Mouse (Mus musculus) left cerebral cortex, postnatal 4 days (tissue): ENCODE measurements around the gene Fes. TPM values are rescaled to one million over a fixed set of nuclear protein-coding genes. Genes with fewer than 3 reads are reported as not detected.
A peak's percentile ranks its signal among the peaks of the same experiment; 100 is the strongest.

Experiments used
- DNase-seq: peaks from one replicate; pipeline ENCODE4 v3.0.0-alpha.2; 2022
- intact Hi-C: fragments of 180-260 bp; cut with DNase I; formaldehyde crosslinking; loops from one replicate; pipeline ENCODE4 v1.15.1; 2025
- total RNA-seq, 2 experiments: library from RNA; stranded (reverse); gene quantifications; 2 replicates each; pipeline ENCODE4 v1.2.3; 2021

Fes gene
- total RNA-seq: 1 to 10 TPM; 5.2 to 7.5 TPM

DNA sequence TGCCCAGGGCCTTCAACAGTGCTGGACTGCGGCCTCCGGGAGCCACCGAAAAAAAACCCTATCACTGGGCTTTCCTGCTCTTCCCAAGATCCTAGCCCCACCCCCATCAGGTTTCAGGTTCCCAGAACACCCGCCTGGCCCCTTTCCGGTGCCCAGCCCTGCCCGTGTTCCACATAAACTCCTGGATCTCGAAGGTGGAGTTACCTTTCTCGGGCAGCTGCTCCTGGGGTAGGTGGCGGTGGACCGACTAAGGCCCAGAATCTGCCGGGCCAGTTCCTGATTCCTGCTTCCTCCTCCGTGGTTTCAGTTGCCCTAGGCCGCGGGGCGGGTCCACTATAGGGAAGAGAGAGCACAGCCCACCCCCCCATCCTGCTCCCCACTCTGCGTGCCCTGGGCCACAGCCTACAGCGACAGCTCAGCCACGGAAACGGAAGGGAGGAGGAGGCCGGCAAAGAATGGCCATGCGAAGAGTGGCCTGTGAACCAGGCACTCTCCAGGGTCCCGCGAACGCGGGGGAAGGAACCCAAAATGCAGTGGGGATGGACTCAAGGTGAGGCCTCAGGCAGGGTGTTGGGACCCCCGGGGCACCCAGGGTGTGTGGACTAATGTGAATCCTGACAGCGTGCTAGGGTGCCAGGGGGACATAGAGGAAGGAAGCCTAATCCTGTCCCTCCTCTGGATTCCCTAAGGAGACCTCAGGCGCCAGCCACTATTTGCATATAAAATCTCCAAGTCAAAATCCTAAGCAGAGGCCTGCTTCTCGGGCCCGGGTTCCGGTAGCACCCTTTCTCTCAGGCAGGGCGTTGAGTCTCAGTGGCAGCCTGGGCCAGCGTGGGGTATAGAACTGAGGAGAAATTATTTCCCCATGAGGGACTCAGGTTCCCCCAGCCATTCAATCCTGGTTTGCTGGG is at the start of gene Fes:
Fes (minus strand) TSS at position 314 of the 911 bp plus-strand sequence.
- DNase-seq: no peak
- intact Hi-C loops: loop anchor here (5.0 kb wide), 1 partner anchor 334 kb away; no protein-coding TSS in a partner anchor

DNA sequence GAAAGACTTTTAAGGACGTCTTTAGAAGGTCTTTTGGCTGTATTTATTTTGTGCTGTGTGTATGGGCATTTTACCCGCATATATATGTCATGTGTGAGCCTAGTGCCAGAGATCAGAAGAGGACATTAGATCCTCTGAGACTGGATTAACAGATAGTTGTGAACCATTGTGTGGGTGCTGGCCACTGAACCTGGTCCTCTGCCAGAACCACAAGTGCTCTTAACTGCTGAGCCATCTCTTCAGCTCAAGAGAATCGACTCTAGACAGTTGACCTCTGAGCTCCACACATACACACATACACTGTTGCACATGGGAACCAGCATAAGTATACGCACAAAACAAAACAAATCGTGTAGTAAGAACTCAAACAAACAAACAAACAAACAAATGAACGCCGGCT is 48.8 kb upstream of the Fes start:
- intact Hi-C loops: no loop called here
- no peak for DNase-seq

DNA sequence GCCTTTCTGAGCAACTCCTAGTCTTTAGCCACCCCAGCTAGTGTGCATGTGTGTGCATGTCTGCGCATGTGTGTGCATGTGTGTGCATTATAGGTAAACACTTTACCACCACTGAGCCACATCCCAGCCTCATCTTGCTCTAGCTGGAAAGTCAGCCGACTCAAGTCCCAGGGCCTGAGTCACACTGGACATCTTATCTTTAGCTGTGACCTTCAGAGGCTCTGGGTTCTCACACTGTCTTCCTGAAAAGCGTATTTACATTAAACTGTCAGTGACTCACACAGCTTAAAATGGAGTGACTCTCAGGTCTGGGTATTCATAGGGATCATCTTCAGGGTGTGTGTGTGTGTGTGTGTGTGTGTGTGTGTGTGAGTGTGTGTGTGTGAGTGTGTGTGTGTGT is 47.8 kb upstream of the Fes start:
- DNase-seq: no peak
- intact Hi-C loops: no loop called here

DNA sequence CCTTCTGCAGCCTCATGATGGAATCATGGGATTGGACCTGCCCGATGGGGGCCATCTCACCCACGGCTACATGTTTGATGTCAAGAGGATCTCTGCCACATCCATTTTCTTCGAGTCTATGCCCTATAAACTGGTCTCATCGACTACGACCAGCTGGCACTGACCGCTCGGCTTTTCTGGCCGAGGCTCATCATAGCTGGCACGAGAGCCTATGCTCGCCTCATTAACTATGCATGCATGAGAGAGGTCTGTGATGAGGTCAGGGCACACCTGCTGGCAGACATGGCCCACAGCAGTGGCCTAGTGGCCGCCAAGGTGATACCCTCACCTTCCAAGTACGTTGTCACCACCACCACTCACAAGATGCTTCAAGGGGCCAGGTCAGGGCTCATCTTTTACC is 41.9 kb upstream of the Fes start:
- intact Hi-C loops: no loop called here
- DNase-seq: peak; percentile 27

DNA sequence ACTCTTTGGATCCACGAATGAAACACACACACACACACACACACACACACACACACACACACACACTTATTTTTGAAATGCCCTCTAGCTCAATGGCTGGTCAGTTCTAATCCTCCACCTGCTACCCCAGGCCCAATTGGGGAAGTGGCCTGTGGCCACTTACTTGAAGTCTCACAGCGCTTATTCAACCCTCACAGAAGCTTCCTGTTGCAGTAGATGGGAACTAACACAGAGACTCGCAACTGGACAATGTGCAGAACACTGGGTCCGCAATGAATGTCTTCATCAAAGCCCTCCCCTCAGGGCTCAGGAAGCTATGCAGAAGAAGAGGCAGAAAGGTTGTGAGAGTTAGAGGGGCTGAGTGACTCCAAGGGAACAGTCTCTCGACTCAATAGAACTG is 40.0 kb upstream of the Fes start:
- DNase-seq: no peak
- intact Hi-C loops: no loop called here

DNA sequence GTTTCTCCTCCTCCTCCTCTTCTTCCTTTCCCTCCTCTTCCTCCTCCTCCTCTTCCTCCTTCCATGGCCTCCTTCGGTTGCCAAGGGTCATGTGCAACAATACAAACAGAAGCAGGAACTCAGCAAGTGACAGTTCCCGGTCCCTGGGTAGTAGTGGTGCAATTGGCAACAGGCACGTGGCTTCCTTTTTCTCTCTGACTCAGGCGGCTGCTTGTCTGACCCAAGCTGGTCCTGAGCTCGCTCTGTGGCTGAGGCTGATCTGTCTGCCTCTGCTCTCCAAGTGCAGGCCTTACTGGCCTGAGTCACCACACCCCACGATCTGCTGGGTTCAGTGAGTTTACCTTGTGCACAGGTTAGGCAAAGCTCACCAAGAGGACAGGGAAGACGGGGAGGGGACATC is 38.6 kb upstream of the Fes start:
- intact Hi-C loops: no loop called here

DNA sequence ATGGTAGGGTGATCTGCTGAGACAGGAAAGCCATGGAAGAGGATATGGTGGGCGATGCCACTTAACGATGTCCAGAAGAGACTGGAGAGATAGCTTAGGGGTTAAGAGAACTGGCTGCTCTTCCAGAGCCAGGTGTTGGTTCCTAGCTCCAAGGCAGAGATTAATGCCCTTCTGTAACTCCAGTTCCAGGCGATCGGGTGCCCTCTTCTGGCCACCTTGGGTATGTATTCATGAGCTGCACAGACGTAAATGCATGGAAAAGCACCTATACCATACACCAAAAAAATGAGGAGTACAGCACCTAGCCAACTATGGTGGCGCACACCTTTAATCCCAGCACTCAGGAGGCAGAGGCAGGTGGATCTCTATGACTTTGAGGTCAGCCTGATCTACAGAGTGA is 37.0 kb upstream of the Fes start:
- intact Hi-C loops: no loop called here
- no peak for DNase-seq

More for the DNA sequence above, 38.6 kb upstream of the Fes start:
- no peak for DNase-seq

DNA sequence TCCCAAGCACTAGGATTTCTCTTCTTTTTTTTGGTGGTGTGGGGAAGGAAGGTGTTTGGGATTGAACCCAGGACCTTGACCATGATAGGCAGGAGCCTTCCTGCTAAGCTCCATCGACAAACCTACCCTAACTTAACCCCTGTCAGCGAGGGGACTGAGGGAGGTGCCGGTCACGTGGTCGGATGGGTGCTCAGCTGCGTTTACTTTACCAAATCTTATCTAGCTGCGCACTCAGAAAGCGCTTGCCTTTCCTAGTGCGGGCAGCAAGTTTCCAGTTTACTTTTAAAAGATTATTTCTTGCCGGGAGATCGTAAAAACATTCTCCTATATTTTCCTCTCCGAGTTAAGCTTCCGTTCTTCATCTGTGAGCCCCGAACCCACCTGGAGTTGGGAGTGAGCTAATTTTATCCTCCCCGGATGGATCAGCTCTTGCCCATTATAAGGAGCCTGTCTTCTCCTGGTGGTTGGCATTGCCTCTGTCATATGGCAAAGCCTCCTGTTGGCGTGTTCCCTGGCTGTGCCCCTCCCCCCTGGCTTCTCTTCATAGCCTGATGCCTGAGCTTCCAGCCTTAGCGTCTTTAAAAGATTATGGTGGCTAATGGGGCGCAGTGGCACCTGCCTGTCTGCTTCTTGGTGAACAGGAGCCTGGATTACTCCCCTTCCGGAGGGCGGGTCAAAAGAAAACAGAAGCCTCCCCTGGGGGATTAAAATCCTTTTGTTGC is 35.2 kb upstream of the Fes start:
- peak; percentile 67 for DNase-seq
- intact Hi-C loops: no loop called here

DNA sequence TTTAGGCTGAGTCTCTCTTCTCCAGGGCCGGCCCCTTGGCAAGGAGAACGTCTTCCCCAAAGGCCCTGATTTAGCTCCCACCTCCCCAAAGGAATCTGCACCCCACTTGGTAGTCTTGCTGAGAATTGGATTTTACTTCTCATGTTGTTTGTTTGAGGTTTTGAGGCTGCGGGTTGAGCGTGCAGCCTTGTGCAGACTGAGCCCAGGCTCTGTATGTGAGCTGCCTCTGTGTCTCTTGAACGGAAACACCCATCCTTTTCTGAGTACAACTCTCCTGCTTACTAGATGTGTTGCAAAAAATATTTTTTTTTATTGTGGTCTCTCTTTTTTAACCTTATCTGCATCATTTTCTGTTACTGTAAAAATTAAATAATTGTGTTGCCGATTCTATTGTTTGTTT is 33.8 kb upstream of the Fes start:
- no peak for DNase-seq
- intact Hi-C loops: no loop called here

DNA sequence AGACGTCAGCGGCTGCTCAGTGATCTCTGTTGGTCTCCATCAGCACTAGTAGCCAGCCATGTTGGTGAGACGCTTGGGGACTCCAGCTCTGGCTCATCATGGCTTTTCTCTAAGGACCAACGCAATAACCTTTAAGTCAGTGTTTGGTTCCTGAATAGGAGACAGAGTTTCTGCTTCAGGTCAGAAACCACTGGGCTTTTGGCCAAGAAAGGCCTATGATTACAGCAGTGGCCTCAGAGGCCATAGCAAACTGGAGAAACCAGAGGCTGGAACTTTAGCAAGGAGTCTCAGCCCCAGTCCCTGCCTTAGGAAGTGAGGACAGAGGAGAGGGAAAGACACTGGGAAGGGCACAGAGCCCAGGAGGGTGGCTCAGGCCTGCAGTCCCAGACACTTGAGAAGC is 32.8 kb upstream of the Fes start:
- DNase-seq: no peak
- intact Hi-C loops: no loop called here

DNA sequence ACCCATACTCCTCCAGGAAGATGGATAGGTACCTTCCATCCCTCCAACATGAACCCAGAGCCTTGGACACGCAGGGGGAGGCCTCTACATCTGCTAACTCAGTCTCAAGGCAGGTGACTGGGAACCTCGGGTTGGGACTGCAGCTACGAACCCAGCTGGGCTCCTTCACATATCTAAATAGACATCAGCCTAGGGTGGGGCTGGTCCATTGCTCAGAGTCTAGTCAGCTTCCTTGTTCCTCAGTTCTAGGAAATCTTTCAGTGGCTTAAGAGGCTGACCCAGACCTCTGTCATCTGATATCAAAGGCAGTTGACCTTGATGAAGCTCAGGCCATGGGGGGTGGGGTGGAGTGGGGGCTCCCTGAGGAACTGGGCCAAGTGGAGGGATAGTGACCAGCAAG is 31.5 kb upstream of the Fes start:
- intact Hi-C loops: no loop called here

DNA sequence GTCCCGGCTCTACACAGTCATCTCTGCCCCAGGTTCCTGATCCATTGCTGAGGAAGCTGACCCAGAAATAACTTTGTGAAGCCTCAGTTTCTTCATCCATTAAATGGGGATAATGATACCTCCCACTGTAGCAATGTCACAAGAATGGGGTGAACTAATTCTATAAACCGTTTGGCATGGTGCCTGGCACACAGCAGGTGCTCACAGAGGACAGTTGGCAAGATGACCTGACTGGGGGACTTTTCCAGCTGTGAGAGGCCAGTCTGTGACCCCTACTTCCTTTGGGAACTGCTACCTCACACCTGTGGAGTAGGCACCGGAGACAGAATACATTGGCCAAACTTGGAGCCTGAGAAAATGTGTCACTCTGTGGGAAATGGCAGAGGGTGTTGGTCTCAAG is 30.3 kb upstream of the Fes start:
- intact Hi-C loops: no loop called here

More for the DNA sequence above, 31.5 kb upstream of the Fes start:
- DNase-seq: no peak

DNA sequence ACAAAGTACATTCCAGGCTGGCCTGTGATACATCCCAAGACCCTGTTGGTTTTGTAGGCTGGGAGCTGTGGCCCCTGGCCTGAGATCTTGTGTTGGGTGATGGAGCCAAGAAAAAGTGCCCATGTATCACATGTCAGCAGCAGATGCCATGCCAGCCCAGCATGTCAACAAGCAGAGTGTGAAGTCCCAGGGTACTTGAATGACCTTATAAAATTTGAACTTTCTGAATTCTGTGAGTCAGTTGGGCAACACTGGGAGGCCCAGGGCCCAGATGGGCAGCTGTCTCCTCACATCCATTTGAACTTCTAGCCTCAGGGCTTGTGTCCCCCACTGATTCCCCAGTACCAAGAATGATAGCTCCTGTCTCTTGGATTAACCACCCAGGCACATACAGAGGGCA is 29.9 kb upstream of the Fes start:
- intact Hi-C loops: no loop called here
- no peak for DNase-seq

More for the DNA sequence above, 30.3 kb upstream of the Fes start:
- DNase-seq: no peak

DNA sequence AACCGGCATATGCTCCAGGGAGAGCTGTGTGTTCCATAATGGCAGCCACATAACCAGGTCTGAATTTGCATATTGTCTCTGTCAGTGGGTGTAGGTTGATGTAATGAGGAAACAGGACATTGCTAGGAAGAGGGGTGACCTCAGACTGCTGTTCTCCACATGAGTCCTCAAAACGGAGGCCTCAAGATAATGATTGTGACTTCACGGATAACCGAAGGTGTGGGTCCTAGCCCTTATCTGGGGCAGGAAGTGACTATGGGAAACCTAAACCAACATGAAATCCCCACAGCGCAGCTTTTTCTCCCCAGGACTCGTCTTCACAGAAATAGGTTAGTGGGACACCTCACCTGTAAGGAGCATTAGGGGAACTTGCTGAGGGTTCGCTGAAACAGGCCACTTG is 29.2 kb upstream of the Fes start:
- intact Hi-C loops: no loop called here
- DNase-seq: no peak

DNA sequence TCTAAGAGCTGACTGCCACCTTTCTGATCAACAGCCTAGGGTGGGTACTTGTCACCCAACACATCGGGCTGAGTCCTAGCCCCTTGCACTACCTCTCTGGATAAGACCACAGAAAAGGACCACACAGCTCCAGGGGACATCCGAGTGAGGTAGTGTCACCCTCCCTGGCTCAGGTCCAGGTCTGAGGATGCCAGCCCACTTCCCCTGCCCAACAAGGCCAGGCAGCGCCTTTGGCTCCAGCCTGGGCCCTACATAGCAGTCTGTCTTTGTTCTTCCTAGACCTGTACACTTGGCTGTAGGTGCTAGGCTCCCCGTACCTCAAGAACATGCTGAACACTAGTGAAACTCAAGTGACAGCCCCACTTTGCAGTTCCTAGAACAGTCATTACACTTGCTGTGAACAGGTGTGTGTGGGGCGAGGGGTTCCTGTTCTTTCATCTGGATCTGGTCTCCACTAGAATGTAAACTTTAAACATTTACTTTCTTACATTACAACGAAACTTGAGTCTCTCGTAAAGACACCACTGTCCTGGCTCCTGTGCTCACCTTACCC is 26.6 kb upstream of the Fes start:
- no peak for DNase-seq
- intact Hi-C loops: no loop called here

DNA sequence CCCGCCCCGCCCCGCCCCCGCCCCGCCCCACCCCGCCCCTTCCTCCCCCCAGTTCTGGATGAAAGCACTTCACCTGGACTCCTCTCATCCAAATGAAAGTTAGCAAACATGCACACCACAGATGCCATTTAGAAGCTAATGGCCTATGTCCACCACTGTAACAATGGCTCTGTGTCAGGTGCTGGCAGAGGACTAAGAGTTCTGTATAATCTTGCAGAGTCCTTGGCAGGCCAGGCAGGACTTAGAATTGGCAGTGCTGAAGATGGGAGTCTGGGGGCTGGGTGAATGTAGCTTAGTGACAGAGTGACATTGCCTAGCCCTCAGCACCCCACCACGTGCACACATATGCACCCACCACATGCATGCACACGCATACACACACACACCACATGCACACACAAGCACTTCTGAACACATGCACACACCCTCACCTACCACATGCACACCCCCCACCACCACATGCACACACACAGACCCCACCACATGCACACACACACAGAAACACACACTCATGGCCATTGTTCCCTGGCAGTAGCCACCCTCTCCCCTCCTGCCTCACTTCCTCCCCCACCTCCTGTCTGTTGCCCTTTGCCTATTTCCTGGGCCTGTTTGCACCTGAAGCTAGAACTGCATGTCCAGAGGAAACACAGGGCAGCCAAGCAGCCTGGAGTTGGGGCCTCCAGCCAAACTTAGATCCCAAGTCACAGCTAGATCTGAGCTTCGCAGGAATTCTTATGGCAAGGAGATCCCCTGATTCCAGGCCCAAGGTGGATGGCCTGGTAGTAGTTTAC is 26.0 kb upstream of the Fes start:
- intact Hi-C loops: no loop called here
- no peak for DNase-seq

DNA sequence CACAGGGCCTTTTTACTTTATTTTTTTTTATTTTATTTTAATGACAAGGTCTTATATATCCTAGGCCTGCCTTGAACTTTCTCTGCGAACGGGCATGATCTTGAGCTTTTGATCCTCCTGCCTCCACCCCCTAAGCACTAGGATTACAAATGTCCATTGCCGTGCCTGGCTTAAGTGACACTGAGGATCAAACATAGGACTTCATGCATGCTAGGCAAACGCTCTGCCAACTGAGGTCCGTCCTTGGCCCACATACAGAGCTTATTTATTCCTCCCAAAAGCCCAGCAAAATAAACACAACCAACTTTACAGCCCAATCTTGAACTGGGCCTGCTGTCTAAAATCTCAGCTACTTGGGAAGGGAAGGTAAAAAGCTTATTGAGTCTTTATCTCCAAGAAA is 25.0 kb upstream of the Fes start:
- no peak for DNase-seq
- intact Hi-C loops: no loop called here

DNA sequence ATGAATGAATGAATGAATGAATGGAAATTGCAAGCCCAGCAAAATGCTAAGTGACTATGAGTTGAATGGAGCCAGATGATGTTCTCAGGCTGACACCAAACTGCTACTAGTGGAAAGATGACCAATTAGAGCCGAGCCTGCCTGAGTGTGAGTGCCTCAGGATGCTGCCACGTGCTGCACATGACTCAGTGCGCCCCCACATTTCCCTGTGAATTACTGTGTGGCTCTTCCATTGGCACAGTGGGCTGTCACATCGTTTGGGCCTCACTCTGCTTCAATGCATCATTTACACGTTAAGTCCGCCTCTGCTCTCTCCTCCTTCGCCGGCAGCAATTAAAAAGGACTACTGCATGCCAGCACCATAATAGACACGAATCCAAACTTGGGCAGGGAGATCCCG is 24.5 kb upstream of the Fes start:
- intact Hi-C loops: no loop called here
- DNase-seq: no peak

DNA sequence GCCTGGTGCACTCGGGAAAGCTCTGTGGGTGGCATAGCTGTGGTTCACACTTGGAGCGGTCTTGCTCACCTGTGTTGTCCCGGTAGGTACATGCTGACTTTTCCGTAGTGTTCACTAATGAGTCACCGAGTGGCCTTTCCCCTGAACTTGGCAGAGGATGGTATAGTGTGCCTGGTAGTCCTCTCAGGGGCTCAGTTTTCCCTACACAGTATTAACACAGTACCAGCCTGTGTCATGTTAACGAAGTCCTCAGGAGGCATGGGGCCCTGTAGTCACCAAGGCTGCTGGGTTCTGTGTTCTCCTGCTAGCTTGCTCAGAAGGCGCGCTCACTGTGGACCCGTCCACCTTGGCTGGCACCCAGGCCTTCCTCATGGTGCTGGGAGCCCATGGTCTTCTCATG is 22.6 kb upstream of the Fes start:
- intact Hi-C loops: no loop called here
- DNase-seq: no peak

DNA sequence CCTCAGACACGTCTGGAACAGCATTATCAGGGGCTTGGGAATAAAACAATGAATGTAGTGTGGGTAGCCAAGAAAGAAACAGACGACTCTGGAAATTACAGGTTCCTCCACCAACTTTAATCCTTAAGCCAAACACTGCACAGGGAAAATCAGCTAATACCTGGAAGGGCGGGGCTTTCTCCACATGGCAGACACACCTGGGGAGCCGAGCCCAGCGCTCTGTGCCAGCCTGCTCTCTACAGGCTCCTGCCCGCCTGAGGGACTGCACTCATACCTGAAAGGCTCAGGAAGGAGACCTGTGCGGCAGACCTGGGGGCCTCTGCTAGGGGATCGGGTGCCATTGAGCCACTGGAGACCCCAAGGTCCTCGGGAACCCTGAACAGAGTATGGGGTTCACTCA is 20.0 kb upstream of the Fes start:
- intact Hi-C loops: no loop called here

DNA sequence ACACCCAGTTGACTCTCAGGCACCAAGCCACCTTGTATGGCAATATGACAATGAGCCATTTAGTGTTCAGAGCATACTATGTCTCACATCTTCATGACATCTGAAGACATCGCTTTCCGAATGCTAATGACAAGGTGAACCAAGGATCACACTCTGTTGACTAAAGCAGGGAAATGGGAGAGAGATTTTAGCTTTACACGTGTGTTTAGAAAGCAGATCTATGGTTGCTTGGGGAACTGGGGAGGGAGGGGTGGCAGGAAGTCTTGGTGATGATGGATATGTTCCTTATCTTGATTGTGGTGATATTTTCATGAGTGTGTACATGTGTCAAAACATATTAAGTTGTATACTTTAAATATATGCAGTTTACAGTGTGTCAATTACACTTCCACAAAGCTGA is 18.4 kb upstream of the Fes start:
- intact Hi-C loops: no loop called here
- no peak for DNase-seq

More for the DNA sequence above, 20.0 kb upstream of the Fes start:
- DNase-seq: no peak
